Mouse (Mus musculus): ENCODE results near the gene Ldlrad3.

Ldlrad3 gene

DNA sequence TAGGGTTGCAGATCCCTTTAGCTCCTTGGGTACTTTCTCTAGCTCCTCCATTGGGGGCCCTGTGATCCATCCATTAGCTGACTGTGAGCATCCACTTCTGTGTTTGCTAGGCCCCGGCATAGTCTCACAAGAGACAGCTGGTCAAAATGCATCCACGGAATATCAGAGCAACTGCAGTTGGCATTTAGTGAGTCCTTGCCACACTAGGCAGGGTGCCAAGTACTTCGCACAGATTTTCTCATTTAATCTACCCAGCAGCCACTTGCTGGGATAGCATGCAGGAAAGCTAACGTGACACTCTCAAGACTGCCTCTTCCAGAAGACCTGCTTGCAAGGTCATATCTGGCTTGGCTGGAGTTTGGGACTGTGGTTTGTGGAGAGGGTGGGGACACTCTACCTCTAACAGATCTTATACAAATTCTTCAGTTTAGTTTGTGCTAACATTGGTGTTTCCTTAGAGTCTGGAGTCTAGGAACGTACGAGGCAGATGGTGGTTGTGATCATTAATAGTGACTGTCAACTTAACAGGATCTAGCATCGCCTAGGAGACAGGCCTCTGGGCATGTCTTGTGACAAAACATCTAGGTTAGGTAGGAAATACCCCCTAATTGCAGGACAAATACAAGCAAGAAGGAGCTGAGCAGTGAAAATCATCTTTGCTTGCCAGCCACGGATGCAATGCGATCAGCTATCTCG, 115.0 kb downstream of the Ldlrad3 start:
- DNase-seq = peak; percentile 55

DNA sequence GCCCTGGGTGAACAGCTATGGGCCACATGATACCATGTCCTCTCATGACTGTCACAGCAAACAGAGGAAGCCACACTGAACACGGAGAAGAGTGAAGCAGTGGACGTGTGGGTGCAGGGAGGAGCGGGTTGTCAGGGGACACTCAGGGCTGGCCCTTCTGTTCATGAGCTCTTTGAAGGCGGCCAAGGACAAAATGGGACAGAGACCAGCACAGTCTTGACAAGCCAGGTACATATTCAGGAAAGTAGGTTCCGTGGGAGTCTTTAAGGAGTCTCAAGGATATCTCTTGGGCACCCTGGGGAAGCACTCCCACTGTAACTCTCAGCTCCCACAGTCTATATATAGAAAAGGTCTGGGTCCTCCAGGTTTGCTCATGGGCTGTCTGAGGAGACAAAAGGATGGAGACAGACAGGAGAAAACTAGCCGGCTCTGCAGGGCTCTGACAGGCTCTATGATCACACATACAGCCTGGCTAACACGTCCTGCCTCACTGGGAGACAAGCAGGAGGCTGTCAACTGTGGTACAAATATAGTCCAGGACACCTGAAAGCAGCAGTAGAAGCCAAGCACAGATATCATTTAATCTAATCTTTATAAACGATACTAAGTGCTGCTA, 121.3 kb downstream of the Ldlrad3 start:
- DNase-seq = no peak

DNA sequence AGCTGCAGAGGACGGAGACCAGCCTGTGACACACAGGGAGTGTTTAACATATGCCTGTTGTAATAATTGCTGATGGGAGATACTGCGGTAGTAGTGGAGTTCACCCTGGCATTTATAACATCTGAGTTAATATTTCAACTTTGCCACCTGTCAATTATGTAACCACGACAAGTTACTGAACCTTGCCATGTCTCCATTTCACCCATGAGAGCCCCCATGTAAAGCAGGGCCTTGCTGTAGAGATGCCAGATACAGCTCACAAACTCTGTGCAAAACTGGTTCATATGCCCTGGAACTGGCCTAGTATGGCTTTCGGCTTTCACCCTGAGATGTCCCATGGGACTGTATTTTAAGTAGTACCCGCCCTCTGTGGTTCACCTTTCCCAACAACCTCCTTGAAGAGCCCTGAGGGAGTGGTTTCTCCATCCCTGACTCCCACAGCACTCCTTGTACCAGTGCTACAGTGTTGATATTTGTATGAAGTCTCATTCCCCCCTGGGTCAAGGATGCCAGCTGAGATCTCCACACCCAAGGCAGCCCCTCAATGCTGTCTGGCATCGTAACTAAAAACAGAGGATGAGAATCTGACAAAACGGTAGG, 122.2 kb downstream of the Ldlrad3 start:
- DNase-seq = no peak

DNA sequence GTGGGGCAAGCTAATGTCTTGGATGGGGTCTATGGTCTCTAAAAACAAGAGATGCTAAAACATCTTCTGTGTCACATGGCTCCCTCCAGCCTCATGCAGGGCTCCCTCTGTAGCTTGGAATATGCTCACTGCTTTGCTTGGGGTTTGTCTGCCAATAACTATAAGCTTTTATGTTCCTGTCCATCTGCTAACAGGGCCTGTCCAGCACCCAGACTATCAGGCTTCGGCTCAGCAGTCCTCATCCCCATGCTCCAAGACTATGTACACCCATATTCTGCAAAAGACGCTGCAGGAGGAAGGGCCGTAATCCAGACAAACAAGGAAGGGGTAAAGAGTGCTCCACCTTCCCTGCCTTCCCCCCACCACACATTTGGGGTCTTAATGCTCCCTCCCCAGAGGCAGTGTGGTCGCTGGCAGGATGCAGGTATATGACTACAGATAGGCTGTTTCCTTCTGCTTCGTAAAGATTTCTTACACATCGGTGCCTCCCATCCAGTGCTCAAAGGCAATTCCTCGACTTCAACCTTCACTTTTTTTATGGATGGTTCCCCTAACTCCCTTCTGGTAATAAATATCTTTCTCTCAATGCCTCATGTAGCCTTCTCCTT, 123.2 kb downstream of the Ldlrad3 start:
- DNase-seq = no peak

- DNase-seq = no peak
Observed at GRCm38 (mm10) chr2:102061921-102062320, 124.3 kb downstream of the Ldlrad3 start.

- no peak for DNase-seq
Observed at GRCm38 (mm10) chr2:102057746-102058145, 128.4 kb downstream of the Ldlrad3 start.

- no peak for DNase-seq
Observed at GRCm38 (mm10) chr2:102057029-102057685, 129.0 kb downstream of the Ldlrad3 start.

DNA sequence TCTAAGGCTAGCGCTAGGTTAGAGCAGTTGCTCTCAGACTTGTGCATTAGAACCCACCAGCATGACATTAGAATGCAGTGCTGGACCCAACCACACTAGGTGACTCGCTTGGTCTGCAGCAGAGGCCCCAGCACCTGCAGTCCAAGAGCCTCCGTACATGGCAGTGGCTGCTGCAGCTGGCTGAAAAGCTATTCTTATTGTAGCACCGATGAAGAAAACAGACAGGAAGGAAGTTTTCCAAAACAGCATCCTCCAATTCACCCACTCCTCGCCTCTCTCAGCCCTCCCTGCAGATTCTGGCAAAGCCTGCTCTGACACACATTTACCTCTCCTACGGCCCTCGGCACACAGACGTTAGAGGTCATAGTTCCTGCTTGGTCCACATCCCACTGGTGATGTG, 130.0 kb downstream of the Ldlrad3 start:
- no peak for DNase-seq

DNA sequence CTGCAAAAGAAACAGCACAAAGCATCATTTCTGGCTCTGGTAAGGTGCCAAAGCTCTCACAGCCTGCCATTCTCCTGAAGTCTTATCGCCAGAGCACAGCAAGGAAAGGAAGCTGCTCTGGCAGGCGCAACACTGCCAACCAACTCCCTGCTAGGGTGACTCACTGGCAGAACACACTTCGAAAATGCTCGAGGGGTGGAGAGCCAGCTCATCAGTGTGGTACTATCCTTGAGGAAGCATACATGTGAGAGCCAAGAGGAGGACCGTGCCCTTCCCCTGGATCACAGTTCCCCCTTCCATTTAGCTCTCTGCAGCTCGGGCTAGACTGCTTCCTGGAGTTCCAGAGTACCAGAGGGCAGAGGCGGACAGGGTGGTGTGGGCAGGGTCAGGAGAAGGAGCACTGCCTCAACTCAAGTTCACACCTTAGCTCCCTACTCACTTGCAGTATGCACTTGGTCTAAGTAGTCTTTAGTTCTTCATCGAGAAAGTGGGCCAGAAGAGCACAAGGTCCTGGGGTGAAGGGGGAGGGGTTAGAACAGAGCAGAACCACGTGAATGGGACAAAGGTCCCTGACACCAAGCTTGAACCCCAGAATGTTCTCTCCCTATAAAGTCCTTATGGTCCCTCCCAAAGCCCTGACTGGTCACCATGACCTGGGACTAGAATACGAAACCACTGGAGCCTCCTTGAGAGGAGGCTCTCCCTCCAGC, 133.1 kb downstream of the Ldlrad3 start:
- DNase-seq = no peak

DNA sequence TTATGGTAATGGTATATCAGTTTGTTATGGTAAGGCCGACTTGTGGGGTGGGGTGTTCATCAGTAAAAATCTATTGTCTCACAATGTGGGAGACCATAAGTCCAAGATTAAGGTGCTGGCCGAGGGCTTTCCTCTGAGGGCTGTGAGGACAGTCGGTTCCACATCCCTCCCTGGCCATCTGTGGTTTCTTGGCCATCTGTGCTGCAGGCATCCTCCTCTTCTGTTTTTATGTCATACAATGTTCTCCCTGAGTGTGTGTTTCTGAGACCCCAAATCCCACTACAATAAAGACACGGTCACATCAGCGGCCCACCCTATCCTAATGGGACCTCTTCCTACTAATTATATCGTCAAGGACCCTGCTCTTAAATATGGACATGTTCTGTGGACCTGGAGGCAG, 133.8 kb downstream of the Ldlrad3 start:
- DNase-seq = no peak

GRCm38 (mm10) chr2:102049866-102050550, 136.2 kb downstream of the Ldlrad3 start:
- peak; percentile 63 for DNase-seq

DNA sequence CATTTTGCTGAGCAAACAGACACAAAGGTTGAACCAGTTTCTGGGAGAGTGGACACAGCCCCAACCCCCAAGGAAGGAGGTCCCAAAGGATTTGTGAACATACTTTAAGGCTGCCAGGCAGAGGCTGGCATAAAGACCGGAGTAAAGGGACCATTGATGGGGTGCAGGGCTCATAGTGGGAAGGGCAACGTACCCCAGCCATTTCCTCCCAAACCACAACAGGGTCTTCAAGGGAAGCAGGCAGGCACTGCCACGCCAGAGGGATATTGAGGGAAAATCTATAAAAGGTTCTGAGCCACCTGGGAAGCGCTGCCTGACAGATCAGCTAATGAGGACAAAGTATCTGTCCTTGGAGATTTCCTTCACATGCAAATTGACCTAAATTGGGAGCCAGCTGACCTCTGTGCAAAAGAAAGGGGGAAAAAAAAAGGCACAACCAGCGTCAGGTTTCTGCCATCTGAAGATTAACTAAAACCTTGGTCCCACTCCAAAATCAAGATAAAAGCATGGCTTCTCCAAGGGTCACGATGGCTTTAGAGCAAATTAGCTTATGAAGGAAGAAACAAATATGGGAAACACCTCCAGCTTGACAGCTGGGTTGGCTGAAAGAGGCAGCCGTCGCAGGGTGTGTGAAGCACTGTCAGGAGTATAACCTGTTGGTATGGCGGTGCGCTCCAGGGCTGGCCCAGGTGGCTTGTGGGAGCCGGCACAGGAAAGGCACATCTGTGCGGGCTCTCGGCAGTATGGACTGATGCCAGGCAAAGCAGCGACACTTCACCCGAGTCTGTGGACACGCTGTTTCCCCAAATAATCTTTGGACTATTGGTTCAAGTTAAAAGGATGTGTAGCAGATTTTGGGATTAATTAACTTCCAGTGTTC, 137.6 kb downstream of the Ldlrad3 start:
- peak; percentile 63 for DNase-seq

DNA sequence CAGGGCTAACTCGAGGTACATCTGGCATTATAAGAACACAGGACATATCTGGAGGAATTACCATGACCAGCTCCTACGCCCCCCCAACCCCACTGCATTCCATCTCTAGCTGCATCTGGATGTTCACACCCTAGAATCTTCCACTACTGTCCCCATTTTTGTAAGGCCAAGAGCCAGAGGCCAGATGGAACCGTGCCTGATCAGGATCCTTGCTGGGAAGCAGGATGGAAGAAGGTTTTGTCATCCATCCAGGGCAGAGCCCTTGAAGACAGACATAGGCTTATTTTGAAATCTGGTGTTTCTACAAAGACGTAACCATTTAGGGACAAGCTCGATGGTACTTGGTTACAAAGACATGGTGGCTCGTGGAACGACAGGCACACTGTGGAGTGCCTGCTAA, 139.7 kb downstream of the Ldlrad3 start:
- DNase-seq = no peak

DNA sequence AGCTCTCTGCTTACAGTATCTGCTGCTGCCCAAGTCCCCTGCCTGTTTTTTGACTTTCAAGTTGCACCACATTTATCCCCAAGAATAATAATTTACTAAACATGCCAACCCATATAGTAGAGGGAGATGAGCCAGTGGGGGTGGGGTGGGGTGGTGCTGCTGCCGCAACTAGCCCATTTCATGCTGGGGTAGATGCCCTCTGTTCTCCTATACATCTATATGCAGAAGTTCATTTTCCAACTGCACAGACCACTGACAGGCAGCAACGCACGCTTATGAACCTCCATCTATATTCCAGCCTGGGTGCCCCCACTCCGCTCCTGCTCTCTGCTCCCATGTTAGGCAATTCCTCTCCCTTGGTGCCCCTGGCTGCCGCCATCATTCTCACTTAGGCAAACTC, 145.7 kb downstream of the Ldlrad3 start:
- DNase-seq = no peak

DNA sequence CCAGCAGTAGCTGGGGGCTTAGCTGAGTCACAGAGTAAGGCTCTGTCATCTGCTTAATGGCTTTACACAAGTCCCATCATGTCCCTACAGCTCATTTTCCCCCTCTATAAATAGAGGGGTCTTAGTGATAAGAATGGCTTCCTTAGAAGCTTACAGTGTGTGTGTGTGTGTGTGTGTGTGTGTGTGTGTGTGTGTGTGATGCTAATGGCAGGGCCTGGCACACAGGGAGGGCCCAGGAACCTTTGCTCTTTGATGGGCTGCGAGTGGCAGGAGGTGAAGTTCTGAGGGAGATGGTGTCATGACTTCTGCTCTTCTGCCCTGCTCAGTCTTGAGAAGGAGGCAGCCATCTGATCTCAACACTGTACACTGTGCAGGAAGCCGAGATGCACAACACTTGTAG, 146.2 kb downstream of the Ldlrad3 start:
- DNase-seq = peak; percentile 64

- no peak for DNase-seq
Observed at GRCm38 (mm10) chr2:102038895-102039667, 147.1 kb downstream of the Ldlrad3 start.

- DNase-seq = peak; percentile 64
Observed at GRCm38 (mm10) chr2:102038229-102038894, 147.8 kb downstream of the Ldlrad3 start.

GRCm38 (mm10) chr2:102036665-102037511, 149.3 kb downstream of the Ldlrad3 start:
- DNase-seq = peak; percentile 62

DNA sequence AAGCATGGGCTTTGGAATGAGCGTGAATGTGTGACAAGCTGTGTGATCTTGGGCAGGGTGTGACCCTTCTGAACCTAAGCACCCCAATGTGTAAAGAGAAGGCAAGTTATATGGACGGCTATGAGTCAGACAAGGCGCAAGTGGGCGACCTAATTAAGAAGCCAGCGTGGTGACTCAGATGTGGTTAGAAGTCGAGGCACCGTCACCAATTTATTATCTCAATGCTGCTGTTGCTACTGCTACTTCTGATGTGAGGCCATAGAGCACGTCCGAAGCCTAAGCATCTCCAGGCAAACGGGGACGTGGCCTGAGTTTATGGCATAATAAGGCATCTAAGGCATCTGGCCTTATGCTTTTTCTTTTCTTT, 151.7 kb downstream of the Ldlrad3 start:
- DNase-seq = no peak

All from retina, postnatal 1 day (tissue).